Mouse (Mus musculus) hindlimb bud, embryonic 11.5 days (tissue): Measurements from ENCODE around the gene Magi2.

Source experiments
- DNase-seq: peaks from one replicate; pipeline ENCODE4 v3.0.0-alpha.2; 2012; ENCODE audit warnings: low read depth, low spot score; ENCODE audit errors: extremely low spot score

Gene Magi2

DNA sequence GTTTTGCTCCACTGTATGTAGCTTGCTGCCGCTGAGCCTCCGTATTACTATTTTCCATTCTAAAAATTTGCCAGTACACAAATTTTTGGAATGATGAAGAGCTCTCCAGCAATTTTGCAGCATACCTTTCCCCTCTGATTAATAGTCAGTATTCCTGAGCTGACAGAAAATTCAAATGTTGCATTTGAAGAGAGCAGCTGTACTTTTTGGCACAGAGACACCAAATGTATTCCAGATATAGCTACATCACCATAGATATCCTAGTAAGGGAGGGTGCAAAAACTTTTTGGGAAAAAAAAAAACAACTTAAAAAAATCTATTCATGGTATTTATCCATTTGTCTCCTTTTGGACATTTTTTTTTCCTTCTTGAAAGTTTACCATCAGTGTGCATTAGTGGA, 518.5 kb downstream of the Magi2 start:
- no peak for DNase-seq

DNA sequence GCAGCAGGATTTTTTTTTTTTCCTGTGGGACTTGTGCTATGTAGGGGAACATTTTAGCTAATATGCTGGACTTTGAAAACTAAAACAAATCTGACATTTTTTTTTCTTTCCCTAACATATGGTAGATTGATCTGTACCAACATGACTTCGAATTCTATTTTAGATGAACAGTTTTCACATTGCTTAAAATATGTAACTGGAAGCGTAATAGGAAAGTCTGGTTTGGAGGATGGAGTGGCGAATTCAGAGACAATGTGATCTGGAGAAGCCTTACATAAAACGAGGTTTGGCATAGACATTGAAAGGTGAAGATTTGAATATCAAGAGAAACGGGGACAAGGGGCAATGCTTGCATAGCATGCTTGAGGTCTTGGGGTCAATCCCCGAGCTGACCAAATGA, 519.1 kb downstream of the Magi2 start:
- DNase-seq = no peak

DNA sequence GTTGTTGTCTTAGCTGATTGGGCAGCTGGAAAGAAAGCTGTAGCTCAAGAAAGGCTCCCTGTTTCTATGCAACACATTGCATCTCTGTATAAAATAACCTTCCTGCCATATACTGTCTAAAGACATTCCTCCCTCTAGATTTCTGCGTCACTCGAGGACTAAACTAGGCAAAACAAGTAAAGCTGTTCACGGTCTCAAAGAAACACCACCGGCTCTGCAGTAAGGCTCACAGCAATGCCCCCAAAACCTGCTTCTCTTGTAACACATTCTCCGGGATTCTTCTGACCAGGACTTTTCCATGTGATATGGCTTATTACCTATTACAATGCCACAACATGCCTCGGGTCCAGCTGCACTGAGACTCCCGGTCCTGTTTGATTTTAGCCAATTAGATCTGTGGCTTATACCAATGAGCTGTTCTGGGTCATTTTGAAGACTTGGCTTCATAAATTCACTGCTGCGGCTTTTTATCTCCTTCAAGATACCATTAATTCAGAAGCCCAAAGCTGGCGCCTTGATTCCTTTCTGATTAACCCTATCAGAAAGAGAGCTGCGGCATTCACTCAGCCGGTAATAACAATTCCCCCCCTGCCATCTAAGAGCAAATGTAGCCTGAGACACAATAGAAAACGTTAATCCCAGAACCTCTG, 520.2 kb downstream of the Magi2 start:
- DNase-seq = no peak

DNA sequence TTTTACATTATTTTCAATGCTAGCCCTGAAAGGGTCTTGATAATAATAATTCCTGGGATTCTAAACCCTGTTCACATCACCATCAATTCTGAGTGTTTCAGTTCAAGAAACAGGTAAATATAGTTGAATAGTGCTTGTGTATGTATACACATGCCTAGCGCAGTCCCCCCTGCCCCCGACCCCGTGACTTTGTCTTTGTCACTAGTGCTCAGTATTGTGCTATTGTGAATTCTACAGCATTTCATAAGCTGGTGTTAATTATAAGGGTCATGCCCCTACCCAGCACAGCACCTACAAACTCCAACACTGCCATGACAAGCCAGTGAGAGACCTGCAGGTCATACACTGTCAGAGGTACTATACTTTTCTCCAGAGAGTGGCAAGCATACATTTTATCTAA, 520.8 kb downstream of the Magi2 start:
- DNase-seq = no peak

DNA sequence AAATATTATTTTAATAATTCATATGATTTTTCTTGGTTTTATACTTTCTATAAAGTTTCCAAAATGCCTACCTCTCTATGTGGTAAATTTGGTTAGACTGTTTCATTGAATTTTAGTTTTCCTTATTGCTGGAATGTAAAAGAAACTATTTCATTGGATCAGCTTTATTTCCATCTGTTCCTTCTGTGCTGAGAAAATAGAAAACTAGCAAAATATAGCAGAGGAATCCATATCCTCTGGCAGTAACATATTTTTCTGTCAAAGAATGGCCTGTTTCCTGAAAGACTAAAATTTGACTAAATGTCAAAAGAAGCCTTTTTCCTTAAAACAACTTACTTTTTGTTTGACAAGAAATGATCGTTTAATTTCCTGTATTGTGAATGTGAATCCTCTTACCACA, 552.4 kb downstream of the Magi2 start:
- no peak for DNase-seq

DNA sequence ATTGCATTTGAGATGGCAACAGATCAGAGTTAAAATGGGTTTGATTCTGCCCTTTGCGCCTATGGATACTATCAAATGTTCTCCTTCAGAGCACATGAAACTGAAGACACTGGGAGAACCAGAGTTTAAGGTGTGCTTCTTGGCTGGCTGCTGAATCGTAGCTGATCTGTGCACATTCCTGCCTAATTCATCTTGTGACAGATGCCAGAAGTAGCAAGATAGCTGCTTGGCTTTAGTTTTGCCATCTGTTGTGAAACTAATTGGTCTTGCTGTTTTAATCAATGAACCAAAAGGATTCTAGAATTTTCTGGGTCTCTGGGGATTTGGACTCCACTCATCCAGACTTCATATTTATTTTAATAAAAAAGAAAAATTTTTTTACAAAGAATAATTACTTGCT, 553.2 kb downstream of the Magi2 start:
- no peak for DNase-seq

DNA sequence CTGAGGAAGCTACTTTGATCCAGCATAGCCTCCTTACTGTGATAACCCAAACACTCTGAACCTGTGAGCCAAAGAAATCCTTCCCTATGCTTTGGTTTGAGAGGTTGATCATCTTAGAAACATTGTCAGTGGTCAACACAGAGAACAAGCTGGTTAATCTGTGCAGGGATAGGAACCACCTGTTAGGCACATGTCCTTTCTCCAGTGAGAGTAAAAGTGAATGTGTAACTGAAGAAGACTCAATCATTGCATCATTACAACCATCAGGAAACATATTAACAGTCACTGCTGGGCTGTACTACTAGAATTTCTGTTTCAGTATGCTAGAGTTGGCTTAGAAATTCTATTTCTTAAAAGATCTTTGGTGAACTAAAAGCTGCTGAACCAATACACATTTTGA, 558.5 kb downstream of the Magi2 start:
- DNase-seq = no peak

DNA sequence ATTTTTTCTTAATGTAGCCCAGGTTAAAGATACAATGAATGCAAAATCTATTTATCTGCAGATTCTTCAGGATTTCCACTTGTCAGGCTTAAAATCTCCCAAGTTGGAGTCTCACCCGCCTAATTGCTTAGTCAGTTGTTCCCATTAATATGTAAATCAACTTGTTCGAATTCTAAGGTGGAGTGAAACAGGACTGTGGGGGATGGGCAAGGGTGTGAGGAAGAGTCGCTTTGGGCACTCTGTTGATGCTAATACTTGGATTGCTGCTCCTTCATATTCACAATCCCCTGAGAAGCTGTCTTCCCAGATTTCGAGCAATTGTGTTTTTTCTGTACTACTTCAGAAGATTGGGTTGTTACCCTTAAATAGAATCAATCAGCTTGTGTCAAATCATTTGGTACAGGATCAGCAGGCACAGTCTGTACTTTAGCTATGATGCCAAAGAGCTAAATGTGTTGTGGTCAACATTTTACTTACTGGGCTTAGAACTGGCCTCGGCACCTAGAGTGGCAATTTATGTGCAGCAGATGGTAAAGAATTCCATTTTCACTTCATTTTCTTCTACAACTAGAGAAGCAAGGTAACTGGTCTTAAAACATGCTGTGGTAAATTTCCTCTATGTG, 560.8 kb downstream of the Magi2 start:
- DNase-seq = no peak

DNA sequence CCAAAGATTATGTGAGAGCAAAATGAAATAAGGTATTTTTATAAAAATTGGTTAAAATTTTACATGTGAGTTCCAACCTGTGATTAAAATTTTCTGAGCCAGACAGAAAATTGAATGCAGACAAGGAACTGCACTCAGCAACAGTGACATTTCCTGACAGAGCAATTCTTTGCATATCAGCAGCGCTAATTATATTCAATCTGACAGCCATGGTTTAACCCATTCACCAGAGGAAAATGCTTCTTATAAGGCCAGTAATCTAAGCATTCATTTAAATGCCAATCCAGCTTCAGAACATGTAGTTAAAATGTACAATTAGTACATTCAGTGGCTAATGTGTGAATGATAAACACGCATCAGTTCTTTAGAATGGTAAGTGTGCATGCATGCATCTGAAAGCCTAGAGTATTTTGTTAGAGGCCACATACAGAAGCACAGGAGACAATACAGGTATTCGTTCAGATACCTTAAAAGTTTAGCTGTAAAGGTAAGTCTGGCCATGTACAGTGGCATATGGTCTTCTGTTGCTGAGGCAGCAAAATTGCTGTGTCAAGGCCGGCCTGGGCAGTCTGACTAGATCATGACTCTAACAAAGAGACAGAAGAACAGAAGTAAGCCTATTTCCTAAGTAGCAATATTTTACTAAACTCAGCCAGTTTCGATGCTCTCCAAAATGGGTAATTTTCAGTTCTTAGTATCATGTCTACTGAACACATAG, 576.4 kb downstream of the Magi2 start:
- no peak for DNase-seq

DNA sequence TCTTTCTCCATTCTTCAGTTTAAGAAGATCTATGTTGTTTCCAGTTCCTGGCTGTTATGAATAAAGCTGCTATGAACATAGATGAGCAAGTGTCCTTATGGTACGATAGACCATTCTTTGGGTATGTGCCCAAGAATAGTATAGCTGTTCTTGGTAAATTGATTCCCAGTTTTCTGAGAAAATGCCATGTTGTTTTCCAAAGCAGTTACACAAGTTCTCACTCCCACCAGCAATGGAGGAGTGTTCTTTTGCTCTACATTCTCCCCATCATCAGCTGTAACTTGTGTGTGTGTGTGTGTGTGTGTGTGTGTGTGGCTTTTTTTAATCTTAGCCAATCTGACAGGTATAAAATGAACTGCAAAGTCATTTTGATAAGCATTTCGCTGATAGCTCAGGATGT, 595.7 kb downstream of the Magi2 start:
- DNase-seq = no peak

DNA sequence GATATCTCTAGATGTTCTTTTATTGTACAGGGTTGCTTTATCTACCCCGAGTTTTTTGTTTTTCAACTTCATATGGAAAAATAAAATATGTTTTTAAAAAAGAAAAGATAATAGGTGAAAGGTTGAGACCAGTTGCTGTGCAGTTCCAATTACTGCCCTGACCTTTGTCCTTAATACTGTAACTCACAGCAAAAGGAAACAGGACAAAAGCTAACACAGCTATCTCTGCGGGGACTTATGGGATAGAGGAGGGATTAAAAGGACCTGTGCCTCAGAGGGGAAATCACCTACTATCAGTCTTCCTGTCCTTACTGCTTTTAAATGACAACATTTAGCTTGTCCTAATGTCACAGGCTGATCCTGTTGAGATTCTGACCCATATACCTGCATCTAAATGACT, 599.1 kb downstream of the Magi2 start:
- no peak for DNase-seq

DNA sequence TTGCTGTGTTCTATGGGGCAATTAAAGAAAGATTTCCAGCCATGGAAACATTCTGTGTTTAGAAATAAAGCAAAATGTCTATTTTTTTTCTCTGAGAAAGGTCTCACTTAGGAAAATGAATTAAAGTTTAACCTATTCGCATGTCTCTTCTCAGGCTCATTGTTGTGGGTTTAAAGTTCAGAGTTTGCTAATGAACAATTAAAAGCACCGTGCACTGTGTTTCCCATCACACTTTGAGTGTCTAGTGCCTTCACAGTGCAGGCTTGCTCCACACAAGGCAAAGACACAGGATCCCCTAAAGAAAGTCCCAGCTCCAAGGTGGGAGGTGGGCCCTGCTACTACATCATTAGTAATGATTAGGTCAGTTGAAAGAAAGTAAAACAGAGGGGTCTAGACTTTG, 602.5 kb downstream of the Magi2 start:
- DNase-seq = no peak

DNA sequence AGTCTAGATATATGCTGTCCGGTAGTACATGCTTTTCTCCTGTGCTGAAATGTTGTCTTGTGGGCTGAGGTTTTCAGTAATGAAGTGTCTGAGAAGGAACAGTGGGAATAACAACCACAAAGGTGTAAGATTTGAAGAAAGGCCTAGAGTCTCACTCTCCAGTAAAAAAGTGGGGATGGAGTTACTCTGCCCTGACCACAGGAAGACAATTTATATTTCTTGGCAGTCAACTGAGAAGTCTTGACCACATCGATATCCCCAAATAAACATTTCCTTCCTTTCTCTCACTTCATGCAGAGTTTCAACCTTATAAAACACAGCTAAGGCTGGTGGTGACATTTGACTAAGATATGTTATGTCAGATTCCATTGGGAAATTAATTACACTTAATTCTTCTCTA, 636.0 kb downstream of the Magi2 start:
- no peak for DNase-seq

DNA sequence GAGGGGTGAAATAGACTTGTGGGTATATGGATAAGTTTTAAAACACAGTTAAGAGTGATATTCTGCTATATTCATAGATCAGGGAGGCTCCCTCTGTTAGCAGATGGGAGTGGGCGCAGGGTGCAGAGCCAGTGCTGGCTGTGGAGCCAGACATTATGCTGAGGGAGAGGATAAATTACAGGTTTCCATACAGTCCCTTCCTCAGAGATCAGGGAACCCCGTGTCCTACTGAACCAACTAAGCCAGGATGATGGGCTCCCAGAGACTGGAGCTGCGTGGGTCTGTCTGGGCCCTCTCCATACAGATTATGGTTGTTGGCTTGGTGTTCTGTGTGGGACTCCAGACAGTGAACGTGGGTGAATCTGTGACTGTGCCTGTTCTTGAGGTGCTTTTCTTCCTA, 643.6 kb downstream of the Magi2 start:
- no peak for DNase-seq

DNA sequence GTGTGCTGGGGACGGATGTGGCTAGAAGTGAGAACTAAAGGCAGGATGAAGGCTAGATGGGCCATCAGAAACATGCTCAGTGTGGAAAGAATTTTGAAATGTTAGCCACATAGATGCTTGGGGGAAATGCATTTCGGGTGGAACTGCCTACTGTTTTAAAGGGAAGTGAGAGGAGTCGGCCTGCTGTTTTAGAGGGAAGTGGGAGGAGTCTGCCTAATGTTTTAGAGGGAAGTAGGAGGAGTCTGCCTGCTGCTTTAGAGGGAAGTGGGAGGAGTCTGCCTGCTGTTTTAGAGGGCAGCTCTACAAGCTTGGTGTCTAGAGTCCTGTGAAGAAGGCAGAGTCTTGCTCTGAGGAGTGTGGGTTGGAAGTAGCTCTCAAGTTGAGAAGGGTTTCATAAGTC, 664.9 kb downstream of the Magi2 start:
- DNase-seq = no peak

DNA sequence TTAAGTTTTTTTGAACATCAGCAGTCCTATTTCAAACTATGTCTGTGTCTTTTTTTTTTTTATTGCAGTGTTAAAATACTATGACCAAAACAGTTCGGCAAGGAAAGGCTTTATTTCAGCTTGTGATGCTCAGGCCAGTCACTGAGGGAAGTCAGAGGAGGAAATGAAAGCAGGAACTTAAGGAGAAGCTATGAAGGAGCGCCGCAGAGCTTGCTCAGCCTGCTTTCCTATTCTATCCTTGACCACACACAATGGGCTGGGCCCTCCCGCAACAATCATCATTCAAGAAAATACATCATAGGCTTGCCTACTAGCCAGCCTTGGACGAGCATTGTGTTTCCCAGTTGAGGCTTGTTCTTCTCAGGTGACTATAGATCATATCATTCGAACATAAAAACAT, 669.1 kb downstream of the Magi2 start:
- no peak for DNase-seq

DNA sequence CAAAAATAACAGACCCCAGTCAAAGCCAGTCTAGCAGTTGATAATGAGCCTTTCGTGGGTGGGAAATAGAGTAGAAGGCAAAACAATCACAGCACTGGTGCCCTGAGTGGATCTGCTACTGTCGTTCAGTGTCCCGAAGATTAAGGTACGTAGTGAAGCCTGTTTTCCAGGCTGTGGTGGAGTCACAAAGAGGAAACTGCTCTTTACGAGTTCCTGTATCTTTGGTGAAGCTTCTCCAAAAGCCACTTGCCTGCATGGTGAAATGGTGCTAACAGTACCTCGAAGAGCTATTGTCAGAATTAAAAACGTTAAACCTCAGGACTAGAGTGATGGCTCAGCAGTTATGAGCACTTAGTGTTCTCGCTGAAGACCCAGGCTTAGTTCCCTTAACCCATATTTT, 674.8 kb downstream of the Magi2 start:
- no peak for DNase-seq

DNA sequence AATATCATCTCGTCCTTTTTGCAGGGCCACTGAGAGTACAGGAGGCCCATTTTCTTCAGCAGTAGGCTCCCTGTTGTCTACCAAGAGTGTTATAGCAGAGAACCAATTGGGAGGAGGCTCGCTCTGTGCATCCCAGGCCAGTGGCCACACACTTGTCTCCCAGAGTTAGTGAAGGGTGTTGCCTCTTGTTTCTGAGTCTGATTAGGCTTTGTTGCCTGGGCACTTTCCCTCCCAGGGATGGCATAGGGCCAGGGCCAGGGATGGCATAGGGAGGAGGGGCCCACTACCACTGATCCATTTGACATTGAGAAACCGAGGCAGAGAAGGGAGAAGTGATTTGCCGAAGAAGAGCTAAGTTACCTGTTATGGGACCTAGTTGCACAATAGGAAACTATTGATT, 679.8 kb downstream of the Magi2 start:
- no peak for DNase-seq

DNA sequence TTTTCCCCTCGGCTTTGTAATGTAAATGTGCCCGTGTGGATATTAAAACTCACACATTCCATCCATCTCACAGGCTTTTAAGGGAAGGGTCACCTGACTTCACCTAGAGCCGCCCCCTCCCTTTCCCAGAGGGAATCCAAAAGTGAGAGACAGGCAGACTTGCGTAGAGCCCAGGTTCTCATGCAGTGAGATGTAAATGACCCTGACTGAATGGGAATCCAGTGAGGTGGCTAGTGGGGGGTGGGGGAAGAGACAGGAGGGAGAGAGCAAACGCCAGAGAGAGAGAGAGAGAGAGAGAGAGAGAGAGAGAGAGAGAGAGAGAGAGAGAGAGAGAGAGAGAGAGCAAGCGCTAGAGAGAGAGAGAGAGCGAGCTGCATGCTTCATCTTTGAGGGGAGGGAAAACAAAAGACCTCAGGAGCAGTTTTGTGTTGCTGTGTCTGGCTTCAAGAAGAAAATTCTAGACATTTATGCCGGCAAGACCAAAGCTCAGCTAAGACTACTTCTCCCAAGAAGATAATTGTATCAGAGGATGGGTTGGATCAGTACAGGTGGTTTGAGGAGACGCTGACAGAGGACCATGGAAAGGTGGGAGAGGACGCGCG, 680.6 kb downstream of the Magi2 start:
- no peak for DNase-seq

DNA sequence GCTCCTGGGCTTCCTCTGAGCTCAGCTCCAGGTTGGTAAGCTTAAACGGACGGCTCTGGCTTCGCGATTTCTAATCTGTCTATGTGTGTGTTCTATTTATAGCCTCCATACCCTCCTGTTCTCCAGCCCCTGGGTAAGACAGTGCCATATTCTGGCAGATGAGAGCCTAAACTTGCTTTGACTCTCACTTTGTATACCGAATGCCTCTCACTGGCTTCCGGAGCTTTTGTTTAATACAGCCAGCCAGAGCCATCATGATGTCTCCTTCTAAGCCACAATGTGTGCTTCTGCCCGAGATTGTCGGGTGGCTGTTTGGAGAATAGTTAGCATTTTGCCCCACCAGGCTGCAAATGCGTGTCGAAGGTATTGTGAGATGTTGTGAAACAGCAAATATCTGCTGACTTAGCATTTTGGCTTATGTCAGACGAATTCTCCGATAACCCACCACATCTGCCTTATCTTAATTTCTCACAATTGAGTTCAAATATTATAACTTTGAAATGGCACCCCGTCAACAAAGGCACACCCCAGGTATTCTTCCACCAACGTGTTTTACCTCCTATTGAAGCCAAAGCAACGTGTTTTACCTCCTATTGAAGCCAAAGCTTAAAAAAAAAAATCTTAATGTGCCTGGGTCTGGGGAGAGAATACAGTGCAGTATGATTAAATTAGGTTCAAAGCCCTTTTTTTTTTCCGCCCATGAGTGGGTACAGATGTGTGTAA, 681.3 kb downstream of the Magi2 start:
- DNase-seq = no peak

DNA sequence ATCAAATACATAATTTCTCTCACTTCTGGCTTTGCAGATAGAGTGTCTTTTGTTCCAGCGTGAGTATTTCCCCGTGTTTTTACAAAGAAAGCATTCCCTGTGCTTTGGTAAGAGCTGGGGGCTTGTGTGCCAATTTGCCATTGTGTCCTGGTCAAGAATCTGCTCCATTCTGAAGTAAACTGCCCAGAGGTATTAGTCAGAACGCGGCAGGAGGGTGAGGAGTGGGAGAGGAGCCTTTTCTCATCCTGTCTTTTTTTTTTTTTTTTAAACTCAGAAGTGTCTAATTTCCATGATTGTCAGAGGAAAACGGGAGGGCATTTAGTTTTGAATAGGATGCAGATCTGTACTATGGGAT, 681.8 kb downstream of the Magi2 start:
- DNase-seq = no peak

DNA sequence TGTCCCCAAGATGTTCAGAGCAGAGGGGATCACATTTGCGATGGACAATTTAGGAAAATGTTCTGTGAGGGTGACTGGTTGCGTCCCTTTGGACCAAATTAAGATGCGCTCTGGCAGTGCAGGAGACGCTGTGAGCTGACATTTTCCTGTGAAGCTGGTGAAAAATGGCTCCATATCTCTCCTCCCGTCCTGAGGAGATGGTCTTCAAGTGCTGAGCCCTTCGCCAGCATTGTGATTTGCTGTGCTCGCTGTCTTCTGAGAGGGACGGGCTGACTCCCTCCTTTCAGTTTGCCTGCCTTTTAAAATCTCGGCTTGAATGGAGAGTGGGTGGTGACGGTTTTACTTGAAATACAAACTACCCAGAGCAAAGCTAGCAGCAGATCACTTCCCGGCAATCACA, 682.2 kb downstream of the Magi2 start:
- DNase-seq = no peak
